Mouse (Mus musculus) bone marrow, adult 2 months (tissue): ENCODE results near the gene Gm13276.
"Not testable (repeated sequence)": the region's sequence is repeated elsewhere in the genome, so short reads cannot be mapped to it uniquely, and the experiment has no call there.

Experiments
- CTCF ChIP-seq: fragments of 200-500 bp; IDR thresholded peaks from 2 replicates; pipeline ENCODE4 v1.5.1; 2011; ENCODE audit warnings: low read length, control low read depth; ENCODE audit not compliant: control insufficient read depth, insufficient read depth
- POLR2A ChIP-seq: fragments of 200-500 bp; IDR thresholded peaks from 2 replicates; pipeline ENCODE4 v1.6.1; 2011; ENCODE audit warnings: low read depth, mild to moderate bottlenecking, control low read depth, low read length, borderline replicate concordance; ENCODE audit not compliant: control insufficient read depth

DNA sequence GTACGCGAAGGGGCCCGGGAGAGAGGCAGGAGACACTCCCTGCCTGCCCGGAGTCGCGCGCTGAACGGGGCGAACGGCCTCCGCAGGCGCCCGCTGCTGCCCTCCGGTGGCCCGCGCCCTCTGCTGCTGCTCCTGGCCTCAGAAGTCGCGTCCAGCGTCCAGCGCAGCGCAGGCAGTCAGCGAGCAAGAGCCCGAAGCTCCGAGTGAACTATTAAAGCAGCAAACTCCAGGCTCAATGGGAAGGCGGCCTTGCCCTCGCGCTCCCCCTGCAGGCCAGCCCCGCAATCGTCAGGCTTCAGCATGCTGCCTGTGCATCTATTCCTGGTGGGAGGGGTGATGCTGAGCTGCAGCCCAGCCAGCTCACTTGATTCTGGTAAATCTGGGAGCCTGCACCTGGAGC lies 8.9 kb upstream of the Gm13276 start, which contains the start of gene Gm13289:
- TF ChIP-seq CTCF, POLR2A: not testable (repeated sequence)
